ENCODE assay signal across 30 mouse cellular contexts in the genomic region with DNA sequence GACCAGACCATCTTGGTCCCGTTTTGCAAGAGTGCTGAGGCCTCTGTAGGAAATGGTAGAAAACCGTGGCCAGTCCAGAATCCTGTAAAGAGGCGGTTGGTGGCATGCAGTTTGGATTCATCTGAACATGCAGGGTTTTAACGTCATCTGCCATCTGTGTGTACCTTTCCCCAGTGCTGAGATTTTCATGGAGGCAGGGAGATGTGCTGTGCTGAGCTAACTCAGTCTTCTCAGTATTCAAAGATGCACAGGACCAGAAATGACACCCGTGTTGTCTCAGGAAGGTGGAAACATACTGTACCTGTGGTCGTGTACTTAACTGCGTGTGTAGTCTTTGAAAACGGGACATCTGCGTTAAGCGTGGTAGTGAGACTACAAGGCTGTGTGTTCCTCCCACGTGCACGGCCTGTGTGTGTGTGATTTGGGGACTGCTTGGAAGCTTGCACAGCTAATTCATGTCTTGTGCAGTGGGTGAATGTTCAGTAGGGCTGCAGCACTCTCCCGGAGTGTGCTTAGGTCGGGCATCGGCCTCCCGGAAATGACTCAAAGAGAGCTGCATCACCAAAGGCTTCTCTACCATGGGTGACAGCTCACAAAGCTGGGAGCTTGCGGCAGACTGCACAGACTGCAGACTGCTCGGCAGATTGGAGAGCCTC. TPM values are rescaled to one million over a fixed set of nuclear protein-coding genes. Genes with fewer than 3 reads are reported as not detected.
DNase-seq lines count a peak whose midpoint lies in the region; ATAC-seq lines count a peak whose summit lies in the region.
"Had no signal": no experiment of that assay in that cellular context is flagged by ENCODE, and none has a peak within 500 bp of the region (broad histone marks: within the 10 kb centered on the region; RNA-seq: fewer than 3 reads in every experiment).

No protein-coding gene starts in this region.

- no peak overlapping the region for H3K4me3 ChIP-seq in kidney, embryonic 15.5 days (replicated peaks)
- H3K4me3 ChIP-seq: embryonic facial prominence, embryonic 10.5 days; forebrain, embryonic 15.5 days; heart, embryonic 15.5 days; limb, embryonic 13.5 days; liver, embryonic 12.5 days; myocyte; neural tube, embryonic 13.5 days had no signal

- H3K4me1 ChIP-seq in kidney, embryonic 15.5 days: peaks cover 28% of the 10 kb centered on the region

- H3K9me3 ChIP-seq in kidney, embryonic 15.5 days (replicated peaks): no peaks in the 10 kb centered on the region
- H3K9me3 ChIP-seq: embryonic facial prominence, embryonic 10.5 days; forebrain, embryonic 15.5 days; heart, embryonic 15.5 days; limb, embryonic 13.5 days; liver, embryonic 12.5 days; neural tube, embryonic 13.5 days had no signal

- peaks cover 18% of the 10 kb centered on the region for H3K36me3 ChIP-seq in kidney, embryonic 15.5 days

- H3K27me3 ChIP-seq in kidney, embryonic 15.5 days: no peaks in the 10 kb centered on the region
- H3K27me3 ChIP-seq: forebrain, embryonic 15.5 days; heart, embryonic 15.5 days; limb, embryonic 13.5 days; neural tube, embryonic 13.5 days had no signal

- no peak overlapping the region for H3K4me2 ChIP-seq in kidney, embryonic 15.5 days
- H3K4me2 ChIP-seq: forebrain, embryonic 15.5 days; heart, embryonic 15.5 days; hindbrain, embryonic 14.5 days; limb, embryonic 13.5 days; liver, embryonic 12.5 days; lung, embryonic 14.5 days; neural tube, embryonic 13.5 days had no signal

- no peak for ATAC-seq in kidney, embryonic 15.5 days (replicated peaks; ENCODE audit: low FRiP score)
- ATAC-seq: CD4-positive, CD25-positive, alpha-beta regulatory T cell, adult 4 months; forebrain, embryonic 15.5 days; inflammation-experienced regulatory T-cells, adult 6 months; liver, embryonic 12.5 days had no signal

- no peak overlapping the region for H3K27ac ChIP-seq in kidney, embryonic 15.5 days
- H3K27ac ChIP-seq: embryonic facial prominence, embryonic 10.5 days; forebrain, embryonic 15.5 days; heart, embryonic 15.5 days; hindbrain, embryonic 14.5 days; limb, embryonic 13.5 days; liver, embryonic 12.5 days; neural tube, embryonic 13.5 days had no signal

- no peak overlapping the region for H3K9ac ChIP-seq in kidney, embryonic 15.5 days
- H3K9ac ChIP-seq: forebrain, embryonic 15.5 days; heart, embryonic 15.5 days; hindbrain, embryonic 14.5 days; limb, embryonic 13.5 days; liver, embryonic 12.5 days; lung, embryonic 14.5 days; neural tube, embryonic 13.5 days had no signal

- peak; percentile 53 to 68 for DNase-seq in left cerebral cortex, adult 18-20 months (ENCODE audit: low spot score in 2 of 2)
- no peak for DNase-seq in left cerebral cortex, adult 11 months (ENCODE audit: low spot score)
- DNase-seq in right cerebral cortex, postnatal 25 days: peak; percentile 53
- no peak for DNase-seq in right cerebral cortex, postnatal 4 days
- peak; percentile 44 to 51 for DNase-seq in layer of hippocampus, postnatal 14 days (ENCODE audit: low spot score in 2 of 2)
- DNase-seq in kidney, adult 11 months: no peak
- DNase-seq: adrenal gland, postnatal 36 days; cerebellum, adult 11 months; cerebellum, adult 9-11 months; heart, postnatal 36 days; kidney, adult 2 months; kidney, postnatal 14 days; lung, embryonic 14.5 days; midbrain, embryonic 14.5 days; retina, postnatal 1 day had no signal

- 93% methylated on average over 18 of the region's 18 CpGs for WGBS in kidney, embryonic 15.5 days

RNA-seq across cellular contexts. Expression of a gene that starts 5.8 kb away (rescaled TPM):
- 10 to 100 TPM; 40.2 to 41.9 TPM for total RNA-seq in left cerebral cortex, adult 18-20 months (2021)
- 10 to 100 TPM; 37.8 to 39.7 TPM for total RNA-seq in layer of hippocampus, postnatal 14 days (2021)
- 6.3 and 6.4 TPM in 2 replicates for polyA plus RNA-seq in kidney, embryonic 15.5 days (2015; fragmentation: Nextera tagmentation; extraction: Ambion mirVana)

RNA-seq across cellular contexts. Expression of a gene that starts 5.9 kb away (rescaled TPM):
- 100 to 1,000 TPM; 169 to 172 TPM for total RNA-seq in left cerebral cortex, adult 18-20 months (2021)
- 100 to 1,000 TPM; 189 to 195 TPM for total RNA-seq in layer of hippocampus, postnatal 14 days (2021)
- 615 and 646 TPM in 2 replicates for polyA plus RNA-seq in kidney, embryonic 15.5 days (2015; fragmentation: Nextera tagmentation; extraction: Ambion mirVana)

RNA-seq across cellular contexts. Expression of a gene that starts 22.3 kb away (rescaled TPM):
- total RNA-seq in left cerebral cortex, adult 18-20 months (2021): 10 to 100 TPM; 13.7 to 17.5 TPM
- 10 to 100 TPM; 15.7 to 16.3 TPM for total RNA-seq in layer of hippocampus, postnatal 14 days (2021)
- 26.4 TPM in 2 replicates for polyA plus RNA-seq in kidney, embryonic 15.5 days (2015; fragmentation: Nextera tagmentation; extraction: Ambion mirVana)

RNA-seq across cellular contexts. Expression of a gene that starts 23.3 kb away (rescaled TPM):
- 100 to 1,000 TPM; 104 to 106 TPM for total RNA-seq in left cerebral cortex, adult 18-20 months (2021)
- 100 to 1,000 TPM; 110 to 112 TPM for total RNA-seq in layer of hippocampus, postnatal 14 days (2021)
- polyA plus RNA-seq in kidney, embryonic 15.5 days (2015; fragmentation: Nextera tagmentation; extraction: Ambion mirVana): 9.5 and 10.1 TPM in 2 replicates

RNA-seq across cellular contexts. Expression of a gene that starts 56.2 kb away (rescaled TPM):
- 100 to 1,000 TPM in 1 of 2 experiments, 10 to 100 TPM in 1; 87.6 to 114 TPM for total RNA-seq in left cerebral cortex, adult 18-20 months (2021)
- total RNA-seq in layer of hippocampus, postnatal 14 days (2021): 10 to 100 TPM; 24.8 to 33.6 TPM
- not detected in 2 replicates for polyA plus RNA-seq in kidney, embryonic 15.5 days (2015; fragmentation: Nextera tagmentation; extraction: Ambion mirVana)
- total RNA-seq: common myeloid progenitor, adult 5-6 weeks; gastrocnemius, adult 8-10 months; megakaryocyte-erythroid progenitor cell, adult 5-6 weeks had no signal
- polyA plus RNA-seq: CD4-positive, CD25-positive, alpha-beta regulatory T cell, adult 4 months; heart, embryonic 15.5 days; inflammation-experienced regulatory T-cells, adult 6 months; limb, embryonic 13.5 days; liver, embryonic 12.5 days; lung, embryonic 14.5 days; spleen, adult 2 months had no signal

Comparison
In these comparisons a context has a peak if more than half of its experiments do, and no peak if none do; other contexts are left out.
1. DNase-seq: peak in left cerebral cortex, adult 18-20 months (2 of 2), right cerebral cortex, postnatal 25 days (single experiment) and layer of hippocampus, postnatal 14 days (2 of 2); none in left cerebral cortex, adult 11 months (single experiment), right cerebral cortex, postnatal 4 days (single experiment) and kidney, adult 11 months (single experiment).